Mouse (Mus musculus) ES-E14 (cell line): Measurements from ENCODE around the gene Cuedc1. TPM values are rescaled to one million over a fixed set of nuclear protein-coding genes. Genes with fewer than 3 reads are reported as not detected.

Experiments
- DNase-seq: peaks from one replicate; pipeline ENCODE4 v3.0.0-alpha.2; 2013; ENCODE audit warnings: low read depth, low spot score
- H3K27ac ChIP-seq: 2 replicates; pipeline ENCODE4 v1.5.1; 2012; ENCODE audit warnings: low read depth, mild to moderate bottlenecking, low read length, moderate library complexity, mixed read lengths; ENCODE audit not compliant: poor library complexity, insufficient read depth, severe bottlenecking
- H3K36me3 ChIP-seq: 2 replicates; pipeline ENCODE4 v1.6.1; 2012; ENCODE audit warnings: mild to moderate bottlenecking, low read length, moderate library complexity, mixed read lengths; ENCODE audit not compliant: control insufficient read depth, poor library complexity, insufficient read depth, severe bottlenecking
- H3K4me1 ChIP-seq, 2 experiments: fragments of 150-350 bp in 1 of 2; sonication (generic) in 1 of 2; 2 replicates each; pipeline ENCODE4 v1.6.1; 2012; ENCODE audit warnings: low read length in 2 of 2, mild to moderate bottlenecking in 1 of 2, mixed read lengths in 1 of 2; ENCODE audit not compliant: control insufficient read depth in 2 of 2, insufficient read depth in 2 of 2, poor library complexity in 1 of 2
- H3K4me3 ChIP-seq, 2 experiments: fragments of 150-350 bp in 1 of 2; sonication (generic) in 1 of 2; 2 replicates each; pipeline ENCODE4 v1.5.1; 2012; ENCODE audit warnings: low read length in 2 of 2, low read depth in 1 of 2, mild to moderate bottlenecking in 1 of 2, mixed read lengths in 1 of 2; ENCODE audit not compliant: insufficient read depth in 1 of 2, poor library complexity in 1 of 2, severe bottlenecking in 1 of 2
- H3K9ac ChIP-seq: 2 replicates; pipeline ENCODE4 v1.6.1; 2012; ENCODE audit warnings: low read depth, mild to moderate bottlenecking, low read length, mixed read lengths; ENCODE audit not compliant: poor library complexity, insufficient read depth, severe bottlenecking
- H3K9me3 ChIP-seq: fragments of 150-350 bp; sonication (generic); 2 replicates; pipeline ENCODE4 v1.6.1; 2012; ENCODE audit warnings: low read depth, mild to moderate bottlenecking, low read length; ENCODE audit not compliant: control insufficient read depth, insufficient read depth
- CHD2 ChIP-seq: IDR thresholded peaks from 2 replicates; pipeline ENCODE4 v1.6.1; 2014; ENCODE audit warnings: mild to moderate bottlenecking, low read depth, low read length, inconsistent platforms
- HCFC1 ChIP-seq: IDR thresholded peaks from 2 replicates; pipeline ENCODE4 v1.6.1; 2012; ENCODE audit warnings: low read length, inconsistent platforms, borderline replicate concordance; ENCODE audit not compliant: insufficient read depth
- MAFK ChIP-seq: IDR thresholded peaks from 2 replicates; pipeline ENCODE4 v1.6.1; 2014; ENCODE audit warnings: mild to moderate bottlenecking, low read depth, low read length, inconsistent platforms; ENCODE audit not compliant: insufficient read depth
- ZC3H11A ChIP-seq: IDR thresholded peaks from 2 replicates; pipeline ENCODE4 v1.6.1; 2012; ENCODE audit warnings: low read depth, mild to moderate bottlenecking, inconsistent platforms, low read length, borderline replicate concordance
- ZNF384 ChIP-seq: IDR thresholded peaks from 2 replicates; pipeline ENCODE4 v1.6.1; 2012; ENCODE audit warnings: low read depth, low read length, inconsistent platforms
- in situ Hi-C, 2 experiments: fragments of 600-800 bp; cut with MboI; formaldehyde crosslinking; loops; one replicate each; pipeline ENCODE4 v1.15.1; 2025; ENCODE audit warnings: low sequenced_read_pairs in 2 of 2, inconsistent platforms in 1 of 2; ENCODE audit not compliant: unreplicated experiment in 2 of 2
- total RNA-seq: library from RNA; depleted of rRNA; stranded (reverse); fragments of 300-350 nt; gene quantifications from 2 replicates; pipeline ENCODE4 v1.2.3, GENCODE M21; 2012; rRNA removed

Gene Cuedc1
- total RNA-seq = 8.0 and 8.7 TPM in 2 replicates

DNA sequence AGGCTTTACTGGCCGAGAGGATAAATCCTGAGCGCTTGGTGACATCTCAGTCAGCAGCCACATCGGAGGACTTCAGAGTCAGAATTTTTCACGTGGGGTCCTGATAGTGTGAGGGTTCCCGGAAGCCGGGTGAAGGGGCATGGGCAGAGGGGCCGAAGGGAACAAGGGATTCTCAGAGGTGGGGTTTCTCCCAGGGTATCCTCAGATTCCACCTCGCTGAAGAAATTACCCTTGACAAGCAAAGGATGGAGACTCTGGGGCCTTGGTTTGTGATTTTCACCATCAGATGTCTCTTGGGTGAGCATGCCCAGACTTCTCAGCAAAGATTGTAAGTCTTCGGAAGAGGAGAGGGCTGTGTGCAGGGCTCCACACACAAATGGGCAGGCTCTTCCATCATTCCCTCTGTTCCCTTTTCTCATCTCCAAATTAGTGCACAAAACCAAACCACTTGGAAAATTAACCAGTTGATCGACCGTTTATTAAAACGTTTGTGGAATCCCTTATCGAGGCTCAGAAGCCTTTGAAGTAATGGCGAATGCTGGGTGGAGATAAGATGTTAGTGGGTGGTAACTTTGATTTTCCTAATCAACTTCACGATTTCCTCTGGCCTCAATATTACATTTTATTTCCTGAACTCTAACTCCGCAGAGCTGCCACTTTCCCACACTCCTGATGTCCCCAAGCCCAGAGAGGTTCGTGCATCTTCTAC lies at the start of gene Cuedc1:
Cuedc1 (plus strand) TSS at position 38 of the 709 bp plus-strand sequence.
- TF ChIP-seq ZNF384 (no peak), CHD2 (no peak), MAFK (no peak), ZC3H11A (no peak), HCFC1 (no peak)
- Histone ChIP-seq H3K4me1 (peaks cover 2 to 8% of the 10 kb centered on the region in 2 experiments; a peak in 3 of 4 replicates), H3K27ac (no peak within 1 kb of the TSS), H3K36me3 (no peaks in the 10 kb centered on the region), H3K9ac (peak within 1 kb of the TSS; percentile 96), H3K4me3 (peak within 1 kb of the TSS; percentile 76 to 91), H3K9me3 (no peaks in the 10 kb centered on the region)
- in situ Hi-C loops = no loop called here
- DNase-seq = no peak

DNA sequence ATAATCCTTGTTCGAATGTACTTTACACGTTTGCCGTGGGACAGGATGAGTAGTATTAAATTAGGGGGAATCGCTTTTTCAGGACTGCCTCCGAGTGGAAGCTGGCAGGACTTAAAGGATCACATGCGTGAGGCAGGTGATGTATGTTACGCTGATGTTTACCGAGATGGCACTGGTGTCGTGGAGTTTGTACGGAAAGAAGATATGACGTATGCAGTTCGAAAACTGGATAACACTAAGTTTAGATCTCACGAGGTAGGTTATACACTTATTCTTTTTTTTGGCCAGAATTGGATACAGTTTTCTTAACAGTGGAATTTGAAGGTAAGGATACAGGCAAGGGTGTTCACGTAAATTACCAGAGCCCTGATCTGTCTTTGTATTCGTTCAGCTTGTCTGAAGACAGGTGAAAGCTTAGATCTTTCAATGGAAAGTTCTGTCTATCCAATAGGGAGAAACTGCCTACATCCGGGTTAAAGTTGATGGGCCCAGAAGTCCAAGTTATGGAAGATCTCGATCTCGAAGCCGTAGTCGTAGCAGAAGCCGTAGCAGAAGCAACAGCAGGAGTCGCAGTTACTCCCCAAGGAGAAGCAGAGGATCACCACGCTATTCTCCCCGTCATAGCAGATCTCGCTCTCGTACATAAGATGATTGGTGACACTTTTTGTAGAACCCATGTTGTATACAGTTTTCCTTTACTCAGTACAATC lies 48.7 kb upstream of the Cuedc1 start:
- Histone ChIP-seq H3K4me3 (peak overlapping the region; percentile 73 to 97), H3K36me3 (peaks cover 24% of the 10 kb centered on the region), H3K27ac (peak overlapping the region; percentile 44), H3K9me3 (no peaks in the 10 kb centered on the region), H3K4me1 (peaks cover 2 to 7% of the 10 kb centered on the region in 2 experiments; a peak in 3 of 4 replicates), H3K9ac (peak overlapping the region; percentile 76)
- TF ChIP-seq CHD2 (no peak), ZNF384 (no peak), HCFC1 (no peak), MAFK (no peak), ZC3H11A (no peak)
- DNase-seq = no peak
- in situ Hi-C loops = no loop called here

DNA sequence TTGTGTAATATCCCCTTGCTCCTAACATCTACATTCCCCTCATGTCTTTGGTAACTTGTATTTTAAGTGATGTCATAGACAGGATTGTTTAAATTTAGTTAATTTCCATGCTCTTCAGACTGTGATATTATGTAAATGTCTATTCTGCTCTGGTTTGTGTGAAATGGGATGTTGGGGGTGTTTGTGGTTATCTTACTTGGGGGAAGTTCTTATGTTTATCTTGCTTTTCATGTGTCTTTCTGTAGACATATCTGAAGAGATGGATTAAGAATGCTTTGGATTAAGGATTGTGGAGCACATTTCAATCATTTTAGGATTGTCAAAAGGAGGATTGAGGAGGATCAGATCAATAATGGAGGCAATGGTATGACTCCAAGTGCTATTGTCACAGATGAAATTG lies 48.1 kb upstream of the Cuedc1 start:
- no peak overlapping the region for H3K9ac ChIP-seq
- H3K9me3 ChIP-seq = no peaks in the 10 kb centered on the region
- no peak overlapping the region for H3K27ac ChIP-seq
- peaks cover 2 to 7% of the 10 kb centered on the region in 2 experiments; a peak in 3 of 4 replicates for H3K4me1 ChIP-seq
- in situ Hi-C loops = no loop called here
- DNase-seq = no peak
- TF ChIP-seq HCFC1 = no peak
- TF ChIP-seq CHD2 = no peak
- no peak for TF ChIP-seq MAFK
- TF ChIP-seq ZC3H11A = no peak
- no peak for TF ChIP-seq ZNF384
- peak overlapping the region; percentile 73 to 97; a peak in 3 of 4 replicates for H3K4me3 ChIP-seq
- peaks cover 24% of the 10 kb centered on the region for H3K36me3 ChIP-seq

DNA sequence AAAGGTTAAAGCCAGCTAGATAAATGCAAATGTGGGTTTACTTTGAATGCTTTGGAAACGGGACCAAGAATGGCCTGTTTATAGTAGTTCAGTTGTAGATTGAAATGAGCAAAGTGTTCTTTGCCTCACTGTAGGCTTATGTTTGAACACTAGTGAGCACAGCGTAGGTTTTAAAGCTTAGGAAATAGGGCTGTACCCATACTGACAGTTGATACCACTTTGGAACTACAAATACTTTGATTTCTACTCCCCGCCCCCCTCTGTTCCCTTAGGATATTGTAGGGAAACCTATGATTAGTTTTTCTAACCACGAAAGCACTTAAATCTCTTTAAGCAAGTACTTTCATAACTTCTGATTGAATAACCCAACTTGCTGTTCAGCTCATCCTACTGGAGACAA lies 45.2 kb upstream of the Cuedc1 start:
- H3K4me1 ChIP-seq = peaks cover 2 to 7% of the 10 kb centered on the region in 2 experiments; a peak in 3 of 4 replicates
- H3K4me3 ChIP-seq = no peak overlapping the region
- H3K9ac ChIP-seq = no peak overlapping the region
- TF ChIP-seq ZNF384 (no peak), MAFK (no peak), HCFC1 (no peak), CHD2 (no peak), ZC3H11A (no peak)
- H3K36me3 ChIP-seq = peaks cover 24% of the 10 kb centered on the region
- DNase-seq = no peak
- no peak overlapping the region for H3K27ac ChIP-seq
- in situ Hi-C loops = no loop called here
- H3K9me3 ChIP-seq = no peaks in the 10 kb centered on the region
